Mouse (Mus musculus) spleen, postnatal 36 days (tissue): ENCODE measurements around the gene Gphn.

Experiments used
- DNase-seq, 2 experiments: peaks; one replicate each; pipeline ENCODE4 v3.0.0; 2022; ENCODE audit warnings: low spot score in 2 of 2, mixed read lengths in 1 of 2

Gphn gene

GRCm38 (mm10) chr12:78225707-78226518 is at the start of gene Gphn:
Gphn (plus strand) TSS chr12:78226379.
- DNase-seq = peak; percentile 77 to 79

- no peak for DNase-seq
These were observed 44.7 kb upstream of the Gphn start for GRCm38 (mm10) chr12:78181452-78181851.

- no peak for DNase-seq
These were observed 32.2 kb upstream of the Gphn start, which contains the start of gene Gm6657 for GRCm38 (mm10) chr12:78193942-78194341. Gm6657 (plus strand) TSS chr12:78194242.

GRCm38 (mm10) chr12:78195368-78195767 is 30.8 kb upstream of the Gphn start:
- DNase-seq = no peak

- no peak for DNase-seq
These were observed 22.5 kb upstream of the Gphn start for GRCm38 (mm10) chr12:78203646-78204045.

GRCm38 (mm10) chr12:78205915-78206570 is 20.1 kb upstream of the Gphn start:
- peak; percentile 10 to 14 for DNase-seq

- DNase-seq = no peak
These were observed 19.6 kb upstream of the Gphn start for GRCm38 (mm10) chr12:78206571-78206960.

GRCm38 (mm10) chr12:78209856-78210255 is 16.3 kb upstream of the Gphn start:
- no peak for DNase-seq

- DNase-seq = no peak
These were observed 10.7 kb upstream of the Gphn start for GRCm38 (mm10) chr12:78215490-78215889.

GRCm38 (mm10) chr12:78219191-78219825 is 6.9 kb upstream of the Gphn start:
- DNase-seq = no peak

GRCm38 (mm10) chr12:78226519-78226875 is 318 bp downstream of the Gphn start:
- DNase-seq = peak in 1 of 2 experiments; percentile 61

GRCm38 (mm10) chr12:78227021-78227932 is 1.1 kb downstream of the Gphn start:
- peak; percentile 27 to 35 for DNase-seq

- no peak for DNase-seq
These were observed 2.0 kb downstream of the Gphn start for GRCm38 (mm10) chr12:78228139-78228538.

- DNase-seq = no peak
These were observed 6.4 kb downstream of the Gphn start for GRCm38 (mm10) chr12:78232560-78232959.

- no peak for DNase-seq
These were observed 22.2 kb downstream of the Gphn start for GRCm38 (mm10) chr12:78248366-78248765.

- no peak for DNase-seq
These were observed 23.0 kb downstream of the Gphn start for GRCm38 (mm10) chr12:78249151-78249550.

- no peak for DNase-seq
These were observed 51.2 kb downstream of the Gphn start for GRCm38 (mm10) chr12:78277386-78277785.

GRCm38 (mm10) chr12:78290384-78290783 is 64.2 kb downstream of the Gphn start:
- no peak for DNase-seq

GRCm38 (mm10) chr12:78298824-78299398 is 72.7 kb downstream of the Gphn start:
- no peak for DNase-seq

GRCm38 (mm10) chr12:78315106-78315505 is 88.9 kb downstream of the Gphn start:
- DNase-seq = no peak

- DNase-seq = no peak
These were observed 101.8 kb downstream of the Gphn start for GRCm38 (mm10) chr12:78327946-78328345.
